Mouse (Mus musculus): ENCODE measurements around the gene Olfml3.

The Olfml3 gene

DNA sequence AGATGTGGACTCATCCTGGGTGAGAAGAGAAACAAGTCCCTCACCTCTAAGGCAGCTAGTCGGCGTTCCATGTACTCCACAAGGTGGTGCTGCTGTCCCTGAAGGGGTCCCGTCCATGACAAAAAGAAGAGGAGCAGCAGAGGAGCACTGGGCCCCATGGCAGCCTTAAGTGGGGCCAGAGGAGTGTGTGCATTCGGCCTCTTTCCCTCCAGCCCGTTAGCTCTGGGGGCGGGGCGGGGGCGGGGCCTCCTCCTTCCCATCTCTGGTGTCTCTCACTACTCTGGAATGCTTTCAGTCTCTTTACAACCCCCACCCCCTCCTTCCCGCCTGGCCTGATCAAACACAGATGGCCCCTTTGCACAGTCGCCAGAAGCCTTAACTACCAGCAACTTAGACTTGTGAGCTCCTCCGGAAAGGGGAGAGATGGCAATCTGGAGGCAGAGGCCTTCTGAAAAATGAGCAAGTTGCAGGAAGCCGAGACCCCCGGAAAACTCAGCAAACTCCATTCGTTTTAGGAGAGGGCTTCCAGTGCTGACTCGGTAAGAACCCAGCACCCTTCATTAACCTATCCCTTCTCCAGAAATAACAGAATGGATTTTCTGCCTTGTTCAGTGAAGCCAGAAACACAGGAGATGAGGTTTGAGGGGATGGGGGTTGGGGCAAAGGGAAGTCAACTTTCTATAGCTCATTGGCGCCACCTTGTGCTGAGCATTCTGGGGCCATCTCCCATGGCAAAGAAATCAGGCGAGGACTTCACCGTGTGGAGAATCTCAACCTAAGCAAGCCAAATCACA, at the start of gene Olfml3:
TSS of gene Olfml3 (minus strand) at position 224 of the 794 bp plus-strand sequence.
- CTCF ChIA-PET, result interaction anchor here (0.5 to 0.7 kb wide), 6 partner anchors 64 to 1310 kb away, joined by 3 to 9 read pairs (median 5); no protein-coding TSS in a partner anchor

DNA sequence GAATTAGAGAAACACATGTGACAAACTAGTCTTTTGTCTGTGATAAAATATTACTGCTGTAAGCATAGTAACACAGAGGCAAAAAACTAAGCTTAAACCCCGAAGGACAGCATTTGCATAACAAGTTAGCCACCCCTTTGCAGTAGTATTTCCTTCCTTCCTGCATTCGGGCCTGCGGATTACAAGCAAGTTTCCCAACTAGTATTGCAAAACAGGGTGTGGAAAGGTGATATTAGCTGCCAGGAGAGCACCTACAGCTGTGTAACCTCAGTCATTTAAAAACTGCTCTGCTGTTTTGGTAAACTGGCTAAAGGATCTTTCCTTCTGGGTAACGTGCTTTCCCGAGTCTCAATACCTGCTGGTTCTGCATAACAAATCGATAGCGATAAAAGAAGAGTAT, 49.4 kb upstream of the Olfml3 start:
- CTCF ChIA-PET, result no interaction called here

DNA sequence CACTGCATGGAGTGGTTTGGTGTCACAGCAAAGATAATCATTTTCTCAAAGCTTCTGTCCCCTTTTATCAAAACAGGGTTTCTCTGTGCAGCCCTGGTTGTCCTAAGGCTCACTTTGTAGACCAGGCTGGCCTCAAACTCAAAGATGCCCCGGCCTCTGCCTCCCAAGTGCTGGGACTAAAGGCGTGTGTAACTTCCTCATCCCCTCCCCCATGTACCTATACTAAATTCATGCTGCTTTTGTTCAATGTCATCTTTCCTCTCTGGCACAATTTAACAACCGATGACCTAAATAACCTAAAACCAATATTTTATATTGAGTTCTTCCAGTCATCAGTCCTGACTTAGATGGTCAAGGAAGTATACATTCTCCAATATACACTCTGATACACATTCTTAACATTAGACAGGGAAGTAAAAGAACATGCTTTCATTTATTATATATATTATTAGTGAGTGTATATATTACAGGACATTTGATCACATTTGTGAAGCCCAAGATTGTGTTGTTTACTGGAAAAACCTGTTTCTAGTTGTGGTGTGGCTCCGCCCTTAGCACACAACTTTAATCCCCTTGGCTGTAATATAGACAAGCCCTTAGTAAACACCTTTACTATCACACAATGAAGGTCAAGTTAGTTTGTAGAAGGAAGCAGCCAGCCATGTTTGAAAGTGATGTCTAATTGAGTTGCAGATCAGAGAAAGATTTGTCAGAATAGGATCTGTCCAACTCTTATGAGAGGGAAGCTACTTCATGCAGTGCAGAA, 45.2 kb upstream of the Olfml3 start:
- CTCF ChIA-PET, result interaction anchor here (0.6 to 0.9 kb wide), 2 partner anchors 9 to 28 kb away, joined by 3 read pairs; no protein-coding TSS in a partner anchor

DNA sequence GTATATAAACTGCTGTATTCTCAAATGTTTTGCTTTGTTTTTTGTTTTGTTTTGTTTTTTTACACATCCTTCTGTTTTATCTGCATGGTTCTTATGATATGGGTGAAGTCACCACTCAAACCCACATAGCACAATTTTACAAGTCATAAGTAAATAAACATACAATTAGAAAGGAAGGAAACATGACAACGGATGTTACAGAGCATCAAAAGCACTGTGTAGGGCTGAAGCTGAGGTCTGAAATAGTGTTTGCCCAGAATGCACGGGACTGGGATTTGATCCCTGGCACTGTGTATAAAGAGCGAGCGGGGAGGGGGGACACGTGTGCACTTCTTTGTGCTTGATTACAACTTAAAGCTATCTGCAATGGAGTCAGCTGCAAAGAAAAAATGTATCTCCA, 43.0 kb upstream of the Olfml3 start:
- CTCF ChIA-PET, result interaction anchor here (0.7 kb wide), 1 partner anchor 12 kb away, joined by 3 read pairs; no protein-coding TSS in a partner anchor

DNA sequence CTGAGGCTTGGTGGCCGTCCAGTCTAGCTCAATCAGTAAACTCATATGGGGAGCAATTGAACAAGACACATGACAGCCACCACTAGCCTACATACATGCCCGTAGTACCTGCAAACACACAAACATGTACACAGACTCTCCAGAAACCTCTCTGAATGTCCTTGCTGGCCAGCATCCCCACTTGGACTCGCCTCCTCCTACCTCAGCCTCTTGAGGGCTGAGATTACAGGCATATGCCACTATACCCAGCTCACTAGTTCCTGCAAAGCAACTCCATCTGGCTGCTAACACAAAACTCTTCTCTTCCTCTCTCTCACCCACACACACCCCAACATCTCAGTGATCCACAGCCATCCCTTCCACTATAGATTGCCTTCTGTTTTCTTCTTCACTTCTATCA, 42.5 kb upstream of the Olfml3 start:
- CTCF ChIA-PET, result no interaction called here

DNA sequence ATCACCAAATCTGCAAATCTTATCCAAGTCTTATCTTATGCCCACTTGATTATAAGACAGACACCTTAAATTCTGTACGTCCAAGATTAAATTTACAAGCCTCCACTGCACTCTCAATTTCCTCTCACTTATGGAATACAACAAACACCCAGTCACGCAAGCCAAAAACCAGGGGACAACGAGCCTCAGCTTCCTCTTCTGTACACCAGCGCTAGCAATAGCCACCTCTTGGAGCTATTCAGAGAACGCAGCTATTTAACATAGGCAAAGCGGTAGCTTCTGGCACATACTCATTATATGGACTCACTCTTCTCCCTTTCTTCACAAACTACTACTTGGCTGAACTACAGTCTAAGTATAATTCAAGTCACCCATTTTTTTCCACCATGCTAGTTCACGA, 41.4 kb upstream of the Olfml3 start:
- CTCF ChIA-PET, result interaction anchor here (0.9 kb wide), 1 partner anchor 10 kb away, joined by 3 read pairs; no protein-coding TSS in a partner anchor

DNA sequence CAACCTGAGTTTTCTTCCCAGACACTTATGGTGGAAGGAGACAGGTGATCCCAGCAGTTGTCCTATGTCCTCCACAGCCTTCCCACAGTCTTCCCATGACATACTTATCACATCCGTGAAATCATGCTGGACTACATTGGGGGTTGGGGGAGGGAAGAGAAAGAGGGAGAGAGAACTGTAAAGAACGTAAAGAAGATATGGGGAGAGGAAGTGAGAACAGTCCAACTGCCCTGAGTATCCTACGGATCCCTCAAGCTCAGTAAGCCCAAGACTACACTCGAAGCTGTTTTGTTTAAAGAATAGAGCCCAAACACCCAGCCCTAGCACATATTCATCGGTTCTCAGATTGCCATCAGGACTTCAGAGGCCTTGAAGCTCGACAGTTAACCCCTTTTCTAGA, 40.9 kb upstream of the Olfml3 start:
- CTCF ChIA-PET, result interaction anchor here (0.9 kb wide), 1 partner anchor 10 kb away, joined by 3 read pairs; no protein-coding TSS in a partner anchor

DNA sequence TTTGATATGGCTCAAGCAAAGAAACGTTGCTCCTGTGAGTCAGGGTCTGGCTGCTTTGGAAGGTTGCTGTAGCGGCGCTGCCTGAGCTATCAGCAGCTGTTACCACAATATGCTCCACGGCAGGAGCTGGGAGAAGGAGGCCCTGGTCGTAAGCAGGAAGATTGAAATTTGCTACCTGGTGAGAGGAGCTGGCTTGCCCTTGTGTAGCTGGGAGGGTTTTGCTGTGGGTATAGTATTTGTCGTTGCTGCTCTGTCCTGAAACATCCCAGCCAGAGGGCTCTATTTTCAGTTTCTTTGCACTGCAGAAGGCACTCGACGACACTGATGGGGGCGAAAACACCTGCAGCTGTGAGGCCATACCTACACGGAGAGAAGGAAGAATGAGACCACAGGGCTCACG, 40.1 kb upstream of the Olfml3 start:
- CTCF ChIA-PET, result interaction anchor here (0.7 kb wide), 1 partner anchor 108 kb away, joined by 4 read pairs; no protein-coding TSS in a partner anchor

DNA sequence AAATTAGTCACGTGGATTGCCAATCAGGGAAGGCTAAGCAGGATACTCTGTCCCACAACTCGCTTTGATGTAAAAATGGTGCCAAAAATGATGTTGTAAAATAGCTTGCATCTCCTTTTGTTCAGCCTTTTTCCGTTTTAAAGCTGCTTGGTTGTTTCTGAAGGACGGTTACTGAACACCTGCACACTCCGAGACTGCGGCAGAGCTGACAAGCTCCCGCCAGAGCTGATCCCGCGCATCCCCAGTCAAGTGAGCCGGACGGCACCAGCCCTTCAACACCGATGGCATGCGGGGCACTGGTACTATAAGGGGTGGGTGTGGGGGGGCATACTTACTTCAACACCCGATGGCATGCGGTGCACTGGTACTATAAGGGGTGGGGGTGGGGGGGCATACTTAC, 36.2 kb upstream of the Olfml3 start:
- CTCF ChIA-PET, result interaction anchor here (0.9 to 1.2 kb wide), 3 partner anchors 10 to 28 kb away, joined by 3 to 8 read pairs (median 3); no protein-coding TSS in a partner anchor

DNA sequence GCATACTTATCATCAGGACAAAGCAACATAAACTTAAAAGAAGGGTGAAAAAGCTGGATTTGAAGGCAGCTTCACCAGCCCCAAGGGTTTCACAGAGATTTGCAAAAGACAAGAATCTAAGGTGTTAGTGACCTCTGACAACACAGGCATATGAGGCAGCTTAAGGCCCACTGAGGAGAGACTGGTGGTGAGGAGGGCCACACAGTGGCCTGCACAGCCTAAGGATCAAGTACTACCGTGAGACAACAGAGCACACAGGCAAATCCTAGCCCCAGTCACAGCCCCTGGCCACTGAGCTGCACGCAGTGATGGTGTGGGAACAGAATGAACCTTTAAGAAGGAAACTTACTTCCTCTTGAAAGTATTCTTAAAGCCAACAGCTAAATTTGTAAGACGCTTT, 35.7 kb upstream of the Olfml3 start:
- CTCF ChIA-PET, result interaction anchor here (0.9 to 1.2 kb wide), 3 partner anchors 10 to 29 kb away, joined by 3 to 8 read pairs (median 3); no protein-coding TSS in a partner anchor

DNA sequence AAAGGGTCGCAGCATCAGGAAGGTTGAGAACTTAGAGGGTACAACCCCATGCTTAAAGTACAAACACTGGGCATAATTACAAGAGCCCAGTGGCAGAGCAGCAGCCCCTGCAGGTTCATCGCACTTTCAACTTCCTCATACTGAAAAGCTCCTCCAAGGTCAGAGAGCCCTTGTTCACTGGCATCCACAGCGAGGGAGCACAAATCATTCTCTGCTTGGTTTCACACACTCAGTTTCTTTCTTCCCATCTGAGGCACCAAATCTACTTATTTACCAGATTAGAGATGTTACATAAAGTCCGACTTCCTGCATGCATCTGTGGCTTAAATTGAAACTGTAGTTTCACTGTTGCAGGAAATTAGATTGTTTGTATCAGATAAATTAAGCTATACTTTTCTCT, 35.0 kb upstream of the Olfml3 start:
- CTCF ChIA-PET, result interaction anchor here (1.2 kb wide), 2 partner anchors 17 to 29 kb away, joined by 3 to 6 read pairs; no protein-coding TSS in a partner anchor

DNA sequence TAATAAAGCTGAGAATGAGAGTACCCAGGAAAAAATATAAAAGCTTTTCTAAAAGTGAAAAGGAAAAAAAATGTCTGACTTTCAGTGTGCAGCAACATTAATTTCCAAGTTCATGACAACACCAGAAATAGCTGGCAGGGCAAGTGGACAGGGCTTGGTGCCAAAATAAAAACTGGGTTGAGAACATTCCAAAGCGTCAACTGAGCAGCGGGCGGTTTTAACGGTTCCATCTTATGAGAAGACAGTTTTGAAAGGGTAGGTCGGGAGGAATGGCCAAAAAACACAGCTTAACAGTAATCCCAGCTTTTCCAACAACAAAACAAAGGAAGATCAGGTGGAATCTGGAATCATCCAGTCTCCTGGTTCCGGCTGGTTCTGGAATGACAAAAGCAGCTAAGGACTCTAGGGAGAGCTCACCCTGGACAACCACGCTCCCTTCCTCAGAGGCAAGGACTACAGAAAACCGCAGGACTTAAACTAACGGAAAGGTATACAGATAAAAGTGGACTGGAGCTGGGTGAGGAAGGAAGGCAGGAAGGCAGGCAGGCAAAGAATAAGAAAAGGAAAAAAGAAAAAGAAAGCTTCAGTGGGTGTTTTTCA, 33.8 kb upstream of the Olfml3 start:
- CTCF ChIA-PET, result interaction anchor here (0.7 to 1.2 kb wide), 2 partner anchors 18 to 30 kb away, joined by 3 to 6 read pairs; no protein-coding TSS in a partner anchor

DNA sequence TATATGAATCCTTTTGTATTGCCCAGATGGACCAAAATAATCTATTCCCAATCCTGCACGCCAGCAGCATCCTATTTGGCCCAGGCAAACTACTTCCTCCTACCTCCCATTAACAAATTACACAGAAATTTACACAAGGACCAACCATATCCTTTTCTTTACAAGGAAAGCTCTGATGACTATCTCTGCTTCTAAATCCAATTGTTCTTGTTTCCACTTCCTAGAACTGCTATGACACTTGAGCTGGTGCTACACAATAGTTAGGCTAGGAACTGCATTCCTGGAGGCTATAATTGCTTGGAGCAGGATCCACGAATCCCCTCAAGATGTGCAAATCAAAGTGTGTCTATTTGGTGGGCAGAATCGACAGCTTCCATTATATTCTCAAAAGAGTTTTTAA, 29.0 kb upstream of the Olfml3 start:
- CTCF ChIA-PET, result interaction anchor here (0.6 kb wide), 1 partner anchor 56 kb away, joined by 6 read pairs; no protein-coding TSS in a partner anchor

DNA sequence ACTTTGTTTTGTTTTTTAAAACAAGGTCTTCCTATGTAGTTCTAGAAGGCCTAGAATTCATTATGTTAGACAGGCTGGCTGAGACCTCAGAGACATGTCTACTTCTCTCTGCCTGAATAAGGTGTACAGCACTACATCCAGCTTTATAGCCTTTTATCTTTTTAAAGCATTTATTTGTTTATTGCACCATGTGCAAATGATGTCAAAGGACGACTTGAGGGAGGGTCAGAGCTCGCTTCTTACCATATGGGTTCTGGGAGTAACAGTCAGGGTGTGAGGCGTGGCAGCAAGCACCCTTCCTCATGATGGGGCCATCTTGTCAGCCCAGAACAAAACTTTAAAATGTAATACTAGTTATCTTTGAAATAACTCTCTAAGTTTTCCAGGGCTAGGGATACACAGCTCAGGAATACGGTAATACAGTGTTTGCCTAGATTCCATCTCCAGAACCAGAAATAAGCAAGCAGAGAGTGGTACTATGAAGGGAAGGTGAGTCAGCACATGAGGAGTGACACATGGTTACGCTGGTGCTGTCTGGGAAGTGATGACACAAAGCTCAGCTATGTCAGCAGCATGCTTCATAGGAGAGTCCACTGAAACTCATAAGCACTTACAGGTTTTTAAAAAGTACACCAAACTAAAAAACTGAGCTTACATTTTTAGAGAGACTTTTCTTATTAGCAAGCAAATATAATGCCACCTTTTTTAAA, 21.6 kb upstream of the Olfml3 start:
- CTCF ChIA-PET, result no interaction called here

DNA sequence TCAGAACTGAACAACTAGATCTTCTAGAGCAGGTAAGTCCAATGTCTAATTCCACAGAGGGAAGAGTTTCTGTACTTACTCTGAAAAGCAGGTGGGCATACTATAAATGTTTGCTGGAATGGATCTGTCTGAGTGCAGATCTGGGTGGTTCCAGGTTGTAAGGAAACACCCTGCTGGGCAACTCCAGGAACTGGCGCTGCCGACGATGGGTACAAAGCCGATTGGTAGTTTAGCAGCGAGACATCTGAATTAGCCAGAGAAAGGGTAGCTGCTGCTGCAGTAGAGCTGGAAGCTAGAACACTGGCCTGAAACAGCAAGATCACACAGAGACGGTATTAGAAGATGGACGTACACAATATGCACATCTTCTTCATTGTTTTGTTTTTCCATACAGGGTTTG, 20.7 kb upstream of the Olfml3 start:
- CTCF ChIA-PET, result no interaction called here

DNA sequence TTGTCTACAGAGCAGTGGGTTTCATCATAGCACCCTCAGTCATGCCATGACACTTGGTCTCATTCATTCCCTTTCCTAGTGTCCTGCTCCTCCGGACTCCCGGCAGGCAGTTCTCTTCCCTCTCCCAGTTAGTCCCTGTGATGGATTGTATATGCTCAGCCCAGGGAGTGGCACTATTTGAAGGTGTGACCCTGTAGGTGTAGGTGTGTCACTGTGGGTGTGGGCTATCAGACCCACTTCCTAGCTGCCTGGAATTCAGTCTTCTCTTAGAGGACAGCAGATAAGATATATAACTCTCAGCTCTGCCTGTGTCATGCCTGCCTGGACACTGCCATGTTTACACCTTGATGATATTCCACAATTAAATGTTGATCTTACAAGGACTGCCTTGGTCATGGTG, 19.1 kb upstream of the Olfml3 start:
- CTCF ChIA-PET, result no interaction called here

DNA sequence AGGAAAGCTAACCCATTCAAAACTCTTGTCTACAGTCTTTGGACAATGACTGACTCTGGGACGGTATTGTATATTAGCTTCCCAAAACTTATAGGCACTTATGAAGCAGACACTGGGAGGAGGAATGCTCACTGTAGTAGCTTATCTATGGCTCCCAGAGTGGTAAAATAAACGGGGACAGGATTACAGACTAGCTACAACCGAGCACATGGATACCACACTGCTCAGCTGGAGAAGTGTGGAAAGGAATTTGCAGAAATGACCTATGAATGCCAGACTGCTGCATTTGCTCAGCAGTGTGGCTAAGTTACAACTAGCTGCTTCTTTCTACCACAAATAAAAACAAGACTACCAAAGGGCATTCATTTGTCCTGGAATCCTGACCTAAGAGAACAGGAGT, 17.6 kb upstream of the Olfml3 start:
- CTCF ChIA-PET, result interaction anchor here (0.6 kb wide), 1 partner anchor 151 kb away, joined by 3 read pairs; no protein-coding TSS in a partner anchor

DNA sequence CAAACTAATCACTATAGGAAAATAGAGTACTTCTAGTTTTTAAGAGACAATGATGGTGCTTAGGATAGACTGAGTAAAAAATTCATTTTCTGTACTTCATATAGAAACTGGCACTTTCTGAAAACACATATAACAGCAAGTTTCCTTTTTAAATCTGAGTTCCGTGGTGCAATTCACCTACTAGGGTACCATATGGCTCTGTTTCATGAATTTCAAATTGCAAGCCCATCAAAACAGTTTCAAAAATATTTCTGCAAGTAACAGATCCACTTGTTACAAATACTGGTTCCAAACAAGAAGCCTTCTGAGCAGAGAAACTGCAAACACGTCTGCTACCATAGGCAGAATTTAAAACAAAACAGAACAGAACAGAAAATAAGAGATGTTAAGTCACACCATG, 13.8 kb upstream of the Olfml3 start:
- CTCF ChIA-PET, result interaction anchor here (1.1 kb wide), 1 partner anchor 10 kb away, joined by 3 read pairs; no protein-coding TSS in a partner anchor

DNA sequence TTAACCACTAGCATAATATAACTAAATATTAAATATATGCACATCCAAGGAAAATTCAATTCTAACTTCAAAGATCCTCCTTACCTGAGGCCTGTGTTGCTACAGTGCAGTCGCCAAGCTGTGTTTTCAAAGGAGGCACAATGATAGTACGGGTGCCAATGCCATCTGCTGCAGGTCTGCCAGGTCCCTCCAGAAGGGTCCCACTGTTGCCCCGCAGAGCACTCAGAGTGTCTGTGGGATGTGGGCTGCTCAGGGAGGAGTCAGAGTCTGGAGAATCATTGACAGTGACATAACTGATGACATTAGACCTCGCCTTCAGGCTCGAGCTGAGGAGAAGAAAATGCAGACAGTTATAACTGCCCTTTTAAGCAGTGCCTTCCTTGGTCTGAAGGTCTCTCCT, 8.9 kb upstream of the Olfml3 start:
- CTCF ChIA-PET, result interaction anchor here (0.6 kb wide), 1 partner anchor 27 kb away, joined by 8 read pairs; no protein-coding TSS in a partner anchor

DNA sequence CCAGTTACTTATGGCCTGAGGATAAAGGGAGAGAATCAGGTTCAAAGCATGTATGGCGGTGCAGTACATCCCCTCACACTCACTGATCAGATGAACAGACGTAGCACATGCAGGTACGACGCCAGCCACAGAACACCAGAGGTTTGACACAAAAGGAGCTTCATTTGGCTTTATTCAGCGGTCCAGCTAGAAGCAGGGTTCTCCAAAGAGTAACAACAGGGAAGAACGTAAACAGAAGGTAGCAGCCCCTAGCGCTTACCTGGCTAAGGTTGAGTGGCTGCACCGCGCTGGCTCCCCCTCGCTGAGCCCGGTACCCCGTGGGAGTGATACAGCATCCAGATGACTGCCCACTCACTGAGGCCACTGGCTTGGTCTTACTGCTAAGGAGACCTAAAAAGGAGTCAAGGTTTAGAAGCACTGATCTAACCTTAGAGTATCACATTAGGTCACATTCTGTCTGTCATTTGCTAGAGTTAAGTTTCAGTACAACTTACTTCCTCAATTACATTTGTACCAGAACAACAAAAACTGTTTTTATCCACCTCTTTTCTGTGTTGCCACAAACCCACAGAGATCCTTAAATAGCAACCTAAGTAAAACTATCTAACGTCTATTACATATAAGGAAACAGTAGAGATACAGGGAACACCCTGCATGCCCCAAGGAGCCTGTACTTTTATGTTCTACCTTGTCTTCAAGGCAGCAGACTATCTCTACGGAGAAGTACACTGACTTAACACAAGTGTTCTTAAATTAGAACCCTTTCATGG, 7.4 kb upstream of the Olfml3 start:
- CTCF ChIA-PET, result interaction anchor here (1.0 kb wide), 1 partner anchor 362 kb away, joined by 3 read pairs; no protein-coding TSS in a partner anchor
